Mouse (Mus musculus) ES-E14 (cell line): ENCODE results near the gene Bdh2.

ENCODE experiments used
- CHD2 ChIP-seq: IDR thresholded peaks from 2 replicates; pipeline ENCODE4 v1.6.1; 2014; ENCODE audit warnings: mild to moderate bottlenecking, low read depth, low read length, inconsistent platforms
- HCFC1 ChIP-seq: IDR thresholded peaks from 2 replicates; pipeline ENCODE4 v1.6.1; 2012; ENCODE audit warnings: low read length, inconsistent platforms, borderline replicate concordance; ENCODE audit not compliant: insufficient read depth
- ZC3H11A ChIP-seq: IDR thresholded peaks from 2 replicates; pipeline ENCODE4 v1.6.1; 2012; ENCODE audit warnings: low read depth, mild to moderate bottlenecking, inconsistent platforms, low read length, borderline replicate concordance
- ZNF384 ChIP-seq: IDR thresholded peaks from 2 replicates; pipeline ENCODE4 v1.6.1; 2012; ENCODE audit warnings: low read depth, low read length, inconsistent platforms

DNA sequence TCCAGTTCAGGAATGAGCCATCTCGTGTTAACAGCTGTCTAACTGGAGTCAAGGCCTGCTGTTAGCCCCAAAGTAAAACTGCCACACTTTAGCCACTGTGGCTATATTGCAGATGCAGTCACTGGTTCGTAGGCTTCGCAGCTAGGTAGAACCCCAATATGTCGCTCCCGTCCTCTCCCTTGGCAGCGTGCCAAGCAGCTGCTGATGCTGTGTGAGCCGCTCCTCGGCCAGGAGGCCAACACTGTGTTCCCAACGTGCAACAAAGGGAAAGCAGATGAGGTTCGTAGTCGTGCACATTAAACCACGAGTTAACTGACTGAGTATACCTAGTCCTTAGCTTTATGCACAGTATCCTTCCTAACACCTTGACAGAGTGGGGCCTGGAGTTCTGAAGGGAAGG lies 8.4 kb upstream of the Bdh2 start:
- TF ChIP-seq ZC3H11A (no peak), CHD2 (no peak), ZNF384 (no peak), HCFC1 (no peak)
